In the genomic region with DNA sequence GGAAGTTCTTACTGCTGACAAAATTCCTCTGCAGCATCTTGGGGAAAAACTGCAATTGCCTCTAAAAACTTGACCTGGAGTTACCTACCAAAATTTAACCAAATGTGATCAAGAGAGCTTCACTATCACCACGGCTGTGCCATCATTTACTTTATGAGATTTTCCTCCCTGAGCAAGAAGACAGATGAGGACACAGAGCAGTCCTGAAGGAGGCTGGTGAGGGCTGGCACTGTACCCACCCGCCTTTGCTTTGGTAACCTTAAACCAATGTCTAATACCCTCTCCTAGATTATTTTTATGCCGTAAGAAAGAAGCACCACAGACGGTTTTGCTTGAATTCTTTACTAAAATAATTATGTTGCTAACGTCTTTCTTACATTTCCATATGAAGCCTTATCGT, we compare ENCODE assay signal across 23 mouse cellular contexts.
DNase-seq lines count a peak whose midpoint lies in the region; ATAC-seq and TF ChIP-seq lines count a peak whose summit lies in the region.
"Had no signal": no experiment of that assay in that cellular context is flagged by ENCODE, and none has a peak within 500 bp of the region (broad histone marks: within the 10 kb centered on the region; RNA-seq: fewer than 3 reads in every experiment).

No protein-coding gene starts in this region.

- TF ChIP-seq CTCF in bone marrow macrophage, adult 2 months (IDR thresholded peaks at IDR 0.05; ENCODE audit: low read depth, low read length) = no peak

- peak; percentile 53 for DNase-seq in heart, adult 11 months
- DNase-seq in left cerebral cortex, adult 8-10 months (ENCODE audit: low spot score in 2 of 2) = no peak
- DNase-seq: adrenal gland, adult 2 months; adrenal gland, postnatal 10 days; adrenal gland, postnatal 25 days; cerebellum, adult 11 months; cerebellum, adult 18-20 months; cerebellum, adult 8-10 months; cerebellum, adult 9-11 months; cerebellum, postnatal 14 days; cerebellum, postnatal 36 days; embryo, embryonic 11 days had no signal

- H3K9ac ChIP-seq in heart, embryonic 12.5 days = no peak overlapping the region
- H3K9ac ChIP-seq: embryonic facial prominence, embryonic 13.5 days; embryonic facial prominence, embryonic 15.5 days; forebrain, embryonic 12.5 days had no signal

- no peak for TF ChIP-seq POLR2A in bone marrow macrophage, adult 2 months (IDR thresholded peaks at IDR 0.05; ENCODE audit: borderline replicate concordance, low read depth, low read length)

- no peak for ATAC-seq in heart, embryonic 12.5 days (ENCODE audit: insufficient number of reproducible peaks, low FRiP score)
- ATAC-seq in megakaryocyte, adult 5-6 weeks (ENCODE audit: poor library complexity, severe bottlenecking) = no peak
- ATAC-seq: forebrain, embryonic 14.5 days; forebrain, embryonic 16.5 days had no signal

- H3K27ac ChIP-seq in heart, embryonic 12.5 days (ENCODE audit: poor library complexity, severe bottlenecking) = no peak overlapping the region
- peak overlapping the region; percentile 74 for H3K27ac ChIP-seq in bone marrow macrophage, adult 2 months (ENCODE audit: insufficient read depth, low read depth, low read length)
- H3K27ac ChIP-seq in brown adipose tissue, adult 24 weeks (replicated peaks; ENCODE audit: low read depth, low read length) = peak overlapping the region; percentile 35; the same call in 1 of the 2 replicates
- H3K27ac ChIP-seq: embryonic facial prominence, embryonic 13.5 days; embryonic facial prominence, embryonic 15.5 days; forebrain, embryonic 10.5 days; forebrain, embryonic 12.5 days had no signal

- no peaks in the 10 kb centered on the region for H3K27me3 ChIP-seq in heart, embryonic 12.5 days (replicated peaks)
- H3K27me3 ChIP-seq: embryonic facial prominence, embryonic 13.5 days; embryonic facial prominence, embryonic 15.5 days; forebrain, embryonic 12.5 days had no signal

- H3K4me3 ChIP-seq in heart, embryonic 12.5 days = no peak overlapping the region
- H3K4me3 ChIP-seq in bone marrow macrophage, adult 2 months (ENCODE audit: insufficient read depth, low read length) = no peak overlapping the region
- no peak overlapping the region for H3K4me3 ChIP-seq in brown adipose tissue, adult 24 weeks (ENCODE audit: insufficient read depth, low read depth, low read length)
- H3K4me3 ChIP-seq: embryonic facial prominence, embryonic 13.5 days; embryonic facial prominence, embryonic 15.5 days; erythroblast, embryonic 14.5 days; forebrain, embryonic 10.5 days; forebrain, embryonic 12.5 days had no signal

- peaks cover 26% of the 10 kb centered on the region for H3K4me1 ChIP-seq in heart, embryonic 12.5 days (replicated peaks)
- H3K4me1 ChIP-seq in bone marrow macrophage, adult 2 months (ENCODE audit: control insufficient read depth, insufficient read depth, low read length) = peaks cover 55% of the 10 kb centered on the region
- H3K4me1 ChIP-seq in brown adipose tissue, adult 24 weeks (ENCODE audit: control insufficient read depth, insufficient read depth, insufficient read length, low read length) = peaks cover 16% of the 10 kb centered on the region

- no peak overlapping the region for H3K4me2 ChIP-seq in heart, embryonic 12.5 days
- H3K4me2 ChIP-seq: embryonic facial prominence, embryonic 13.5 days; embryonic facial prominence, embryonic 15.5 days; forebrain, embryonic 12.5 days had no signal

- no peaks in the 10 kb centered on the region for H3K9me3 ChIP-seq in heart, embryonic 12.5 days (replicated peaks)
- H3K9me3 ChIP-seq: embryonic facial prominence, embryonic 13.5 days; embryonic facial prominence, embryonic 15.5 days; forebrain, embryonic 10.5 days; forebrain, embryonic 12.5 days had no signal

- peaks cover 27% of the 10 kb centered on the region for H3K36me3 ChIP-seq in heart, embryonic 12.5 days

- 87% methylated on average over 6 of the region's 6 CpGs for WGBS in heart, embryonic 12.5 days
